Mouse (Mus musculus) CH12.LX (cell line): ENCODE measurements around the gene Slc44a5. TPM values are rescaled to one million over a fixed set of nuclear protein-coding genes. Genes with fewer than 3 reads are reported as not detected.
"Not testable (repeated sequence)": the region's sequence is repeated elsewhere in the genome, so short reads cannot be mapped to it uniquely, and the experiment has no call there.

Experiments
- DNase-seq: peaks from one replicate; pipeline ENCODE4 v3.0.0-alpha.2; 2013; ENCODE audit errors: extremely low read depth
- H3K27ac ChIP-seq: 2 replicates; pipeline ENCODE4 v1.5.1; 2012; ENCODE audit warnings: low read depth, mild to moderate bottlenecking, control low read depth, moderate library complexity; ENCODE audit not compliant: insufficient read depth
- H3K27me3 ChIP-seq: replicated peaks from 2 replicates; pipeline ENCODE3; 2012; ENCODE audit warnings: inconsistent platforms
- H3K36me3 ChIP-seq, 2 experiments: replicated peaks in 1 of 2; 2 replicates each; pipeline versions ENCODE3 to v1.6.1; 2012; ENCODE audit warnings: inconsistent platforms in 1 of 2, low read length in 1 of 2, mild to moderate bottlenecking in 1 of 2, mixed read lengths in 1 of 2, moderate library complexity in 1 of 2; ENCODE audit not compliant: control insufficient read depth in 1 of 2, insufficient read depth in 1 of 2
- H3K4me1 ChIP-seq, 2 experiments: 2 replicates each; pipeline ENCODE4 v1.6.1; 2012; ENCODE audit warnings: inconsistent platforms in 1 of 2, moderate library complexity in 1 of 2; ENCODE audit not compliant: insufficient read depth in 2 of 2, control insufficient read depth in 1 of 2
- H3K4me2 ChIP-seq: 2 replicates; pipeline ENCODE4 v1.6.1; 2012; ENCODE audit warnings: low read depth, mild to moderate bottlenecking, control low read depth; ENCODE audit not compliant: poor library complexity, insufficient read depth, severe bottlenecking
- H3K4me3 ChIP-seq, 3 experiments: fragments of 150-350 bp in 1 of 3; sonication (generic) in 1 of 3; replicated peaks in 1 of 3; 2 replicates each; pipeline versions ENCODE3 to v1.5.1; 2011 to 2012; ENCODE audit warnings: low read depth in 2 of 3, low read length in 2 of 3, mild to moderate bottlenecking in 2 of 3, moderate library complexity in 2 of 3, control low read depth in 1 of 3, improper control_type of control experiment in 1 of 3, inconsistent platforms in 1 of 3, mixed read lengths in 1 of 3; ENCODE audit not compliant: poor library complexity in 1 of 3
- H3K79me2 ChIP-seq: replicated peaks from 2 replicates; pipeline ENCODE4 v1.6.1; 2012; ENCODE audit warnings: mild to moderate bottlenecking, moderate library complexity; ENCODE audit not compliant: control insufficient read depth, poor library complexity, insufficient read depth, severe bottlenecking; ENCODE audit errors: extremely low read depth
- H3K9ac ChIP-seq: 2 replicates; pipeline ENCODE4 v1.6.1; 2012; ENCODE audit warnings: low read depth, mild to moderate bottlenecking, control low read depth, moderate library complexity; ENCODE audit not compliant: insufficient read depth
- H3K9me3 ChIP-seq: replicated peaks from 2 replicates; pipeline ENCODE3; 2012; ENCODE audit warnings: low read length, inconsistent platforms, mixed read lengths
- BHLHE40 ChIP-seq: IDR thresholded peaks from 2 replicates; pipeline ENCODE4 v1.6.1; 2011; ENCODE audit warnings: mild to moderate bottlenecking, low read depth, low read length, improper control_type of control experiment
- CHD1 ChIP-seq: IDR thresholded peaks from 2 replicates; pipeline ENCODE4 v1.6.1; 2012; ENCODE audit warnings: low read depth, low read length, improper control_type of control experiment, inconsistent platforms
- CHD2 ChIP-seq: IDR thresholded peaks from 2 replicates; pipeline ENCODE4 v1.6.1; 2011; ENCODE audit warnings: low read length, improper control_type of control experiment
- ELF1 ChIP-seq: IDR thresholded peaks from 2 replicates; pipeline ENCODE4 v1.6.1; 2014; ENCODE audit warnings: low read depth, mild to moderate bottlenecking, inconsistent platforms, low read length, improper control_type of control experiment
- JUN ChIP-seq: IDR thresholded peaks from 2 replicates; pipeline ENCODE4 v1.6.1; 2011; ENCODE audit warnings: low read depth, mild to moderate bottlenecking, low read length, improper control_type of control experiment, moderate library complexity; ENCODE audit not compliant: insufficient read depth
- KAT2A ChIP-seq: IDR thresholded peaks from 2 replicates; pipeline ENCODE4 v1.6.1; 2012; ENCODE audit warnings: low read length, improper control_type of control experiment, inconsistent platforms; ENCODE audit not compliant: insufficient replicate concordance
- NRF1 ChIP-seq: IDR thresholded peaks from 2 replicates; pipeline ENCODE4 v1.6.1; 2014; ENCODE audit warnings: low read depth, mild to moderate bottlenecking, inconsistent platforms, low read length, improper control_type of control experiment, moderate library complexity
- POLR2A ChIP-seq: IDR thresholded peaks from 2 replicates; pipeline ENCODE4 v1.6.1; 2011; ENCODE audit warnings: low read depth, mild to moderate bottlenecking, improper control_type of control experiment, low read length
- RCOR1 ChIP-seq: conservative IDR thresholded peaks from 2 replicates; pipeline ENCODE4 v1.6.1; 2012; ENCODE audit warnings: low read depth, mild to moderate bottlenecking, inconsistent platforms, low read length, improper control_type of control experiment
- TBP ChIP-seq: conservative IDR thresholded peaks from 2 replicates; pipeline ENCODE4 v1.6.1; 2011; ENCODE audit warnings: low read depth, low read length, improper control_type of control experiment
- USF2 ChIP-seq: conservative IDR thresholded peaks from 2 replicates; pipeline ENCODE4 v1.6.1; 2011; ENCODE audit warnings: low read depth, low read length, improper control_type of control experiment
- ZC3H11A ChIP-seq: IDR thresholded peaks from 2 replicates; pipeline ENCODE4 v1.6.1; 2012; ENCODE audit warnings: low read depth, mild to moderate bottlenecking, inconsistent platforms, low read length, improper control_type of control experiment
- ZNF384 ChIP-seq: IDR thresholded peaks from 2 replicates; pipeline ENCODE4 v1.6.1; 2012; ENCODE audit warnings: low read depth, low read length, improper control_type of control experiment, inconsistent platforms
- dilution Hi-C: fragments of 300-500 bp; cut with MboI; formaldehyde crosslinking; loops from 2 replicates; pipeline ENCODE4 v1.14.3; 2020; ENCODE audit warnings: low sequenced_read_pairs; ENCODE audit not compliant: extremely low pct_unique_long_range_greater_than_20kb, extremely low pct_ligation_motif_present
- in situ Hi-C: fragments of 300-500 bp; cut with MboI; formaldehyde crosslinking; loops from 3 replicates; pipeline ENCODE4 v1.14.3; 2019; ENCODE audit warnings: low sequenced_read_pairs, low pct_ligation_motif_present, low pct_unique_long_range_greater_than_20kb, mixed read lengths
- polyA plus RNA-seq: library from polyadenylated mRNA; unstranded; fragments of >175 nt; gene quantifications from 2 replicates; pipeline ENCODE4 v1.2.1, GENCODE M21; 2012; ENCODE audit warnings: low read depth; ENCODE audit not compliant: insufficient read length
- total RNA-seq, 2 experiments: library from RNA; depleted of rRNA; stranded (reverse); fragments of 300-350 nt in 1 of 2; fragments of >200 nt in 1 of 2; gene quantifications; 2 replicates each; pipeline ENCODE4 v1.2.3; 2012 to 2014

Slc44a5 gene
- total and polyA plus RNA-seq, 3 experiments = not detected

- in situ Hi-C loops = no loop called here
- Histone ChIP-seq H3K27ac (no peak overlapping the region), H3K4me3 (no peak overlapping the region), H3K36me3 (no peaks in the 10 kb centered on the region), H3K4me1 (no peaks in the 10 kb centered on the region), H3K4me2 (no peak overlapping the region), H3K9ac (no peak overlapping the region), H3K27me3 (no peaks in the 10 kb centered on the region), H3K9me3 (no peaks in the 10 kb centered on the region), H3K79me2 (no peaks in the 10 kb centered on the region)
- no peak for DNase-seq
- no peak for TF ChIP-seq NRF1
- dilution Hi-C loops = no loop called here
Observed at GRCm38 (mm10) chr3:154149778-154150177, 176.5 kb downstream of the Slc44a5 start.

DNA sequence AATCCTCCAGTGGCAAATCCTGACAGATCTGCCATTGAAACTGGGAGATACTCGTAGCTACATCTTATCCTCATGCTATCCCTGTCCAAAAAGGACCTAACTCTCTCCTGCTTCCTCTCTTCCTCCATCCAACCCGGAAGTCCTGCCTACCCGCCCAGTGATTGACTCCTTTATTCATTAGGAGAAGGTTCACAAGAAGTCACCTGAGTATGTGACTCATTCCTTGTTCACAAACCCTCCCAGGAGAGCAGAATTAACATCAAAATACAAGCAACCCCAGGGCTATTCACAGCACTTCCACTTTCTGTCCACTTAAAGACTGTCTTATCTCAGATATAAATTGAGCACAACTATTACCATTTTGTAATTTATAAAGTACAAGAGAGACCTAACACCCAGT, 180.3 kb downstream of the Slc44a5 start:
- H3K36me3 ChIP-seq, H3K4me3 ChIP-seq, H3K27ac ChIP-seq, H3K9ac ChIP-seq, in situ Hi-C loops, H3K79me2 ChIP-seq, dilution Hi-C loops, DNase-seq, H3K27me3 ChIP-seq, H3K4me1 ChIP-seq, H3K9me3 ChIP-seq, H3K4me2 ChIP-seq: not testable (repeated sequence)
- peak; percentile 58; the same call in 1 of the 2 replicates for TF ChIP-seq ELF1
- TF ChIP-seq BHLHE40 = peak; percentile 36; the same call in 1 of the 2 replicates

- no peak overlapping the region for H3K9ac ChIP-seq
- H3K27me3 ChIP-seq = no peaks in the 10 kb centered on the region
- no peaks in the 10 kb centered on the region for H3K36me3 ChIP-seq
- in situ Hi-C loops (no loop called here), dilution Hi-C loops (no loop called here)
- TF ChIP-seq ZNF384 = no peak
- no peak for TF ChIP-seq POLR2A
- TF ChIP-seq ZC3H11A = no peak
- TF ChIP-seq RCOR1 = no peak
- no peak for TF ChIP-seq KAT2A
- TF ChIP-seq CHD2 = no peak
- no peak for TF ChIP-seq CHD1
- TF ChIP-seq USF2 = no peak
- TF ChIP-seq TBP = no peak
- TF ChIP-seq JUN = no peak
- no peaks in the 10 kb centered on the region for H3K9me3 ChIP-seq
- no peaks in the 10 kb centered on the region for H3K79me2 ChIP-seq
- no peaks in the 10 kb centered on the region for H3K4me1 ChIP-seq
- no peak for DNase-seq
- no peak overlapping the region for H3K27ac ChIP-seq
- H3K4me2 ChIP-seq = no peak overlapping the region
- no peak overlapping the region for H3K4me3 ChIP-seq
Observed at GRCm38 (mm10) chr3:154165882-154166281, 192.6 kb downstream of the Slc44a5 start.
